Mouse (Mus musculus): ENCODE data around the gene Tmem175. TPM values are rescaled to one million over a fixed set of nuclear protein-coding genes. Genes with fewer than 3 reads are reported as not detected.

The Tmem175 gene
- polyA plus RNA-seq, 1 experiment from 2014 or later, result 27.2 TPM

GRCm38 (mm10) chr5:108670785-108671184 lies 41.2 kb downstream of the Tmem175 start:
- Histone ChIP-seq H3K36me3 (replicated peaks; ENCODE audit: control insufficient read depth, insufficient read depth) (0 out of 2 replicates have a peak, but pooled peaks cover 7% of the 10 kb centered on the region), H3K4me2 (replicated peaks) (no peak overlapping the region), H3K9ac (no peak overlapping the region), H3K4me1 (replicated peaks; ENCODE audit: control insufficient read depth, insufficient read depth, low read length) (0 out of 2 replicates have a peak, but pooled peaks cover 10% of the 10 kb centered on the region), H3K4me3 (replicated peaks; ENCODE audit: low read length) (no peak overlapping the region), H3K27ac (no peak overlapping the region), H3K9me3 (ENCODE audit: control insufficient read depth, low read length) (no peaks in the 10 kb centered on the region), H3K27me3 (ENCODE audit: control insufficient read depth, insufficient read depth, low read length) (no peaks in the 10 kb centered on the region)
- peak; percentile 45 for DNase-seq (ENCODE audit: low spot score)
- ATAC-seq (ENCODE audit: low FRiP score), result no peak

GRCm38 (mm10) chr5:108671757-108672156 lies 42.2 kb downstream of the Tmem175 start:
- WGBS, result 94% methylated on average over 12 of the region's 12 CpGs
- H3K36me3 ChIP-seq (replicated peaks; ENCODE audit: control insufficient read depth, insufficient read depth), result 0 out of 2 replicates have a peak, but pooled peaks cover 7% of the 10 kb centered on the region
- no peaks in the 10 kb centered on the region for H3K27me3 ChIP-seq (ENCODE audit: control insufficient read depth, insufficient read depth, low read length)
- peaks cover 12% of the 10 kb centered on the region for H3K4me1 ChIP-seq (replicated peaks; ENCODE audit: control insufficient read depth, insufficient read depth, low read length)
- no peak overlapping the region for H3K27ac ChIP-seq
- H3K9me3 ChIP-seq (ENCODE audit: control insufficient read depth, low read length), result no peaks in the 10 kb centered on the region
- no peak overlapping the region for H3K4me3 ChIP-seq (replicated peaks; ENCODE audit: low read length)
- DNase-seq (ENCODE audit: low spot score) (no peak), ATAC-seq (ENCODE audit: low FRiP score) (no peak)
- no peak overlapping the region for H3K4me2 ChIP-seq (replicated peaks)
- no peak overlapping the region for H3K9ac ChIP-seq

- 0 out of 2 replicates have a peak, but pooled peaks cover 7% of the 10 kb centered on the region for H3K36me3 ChIP-seq (replicated peaks; ENCODE audit: control insufficient read depth, insufficient read depth)
- ATAC-seq (ENCODE audit: low FRiP score) (no peak), DNase-seq (ENCODE audit: low spot score) (no peak)
- H3K27me3 ChIP-seq (ENCODE audit: control insufficient read depth, insufficient read depth, low read length), result no peaks in the 10 kb centered on the region
- WGBS, result 84% methylated on average over 2 of the region's 2 CpGs
- H3K4me2 ChIP-seq (replicated peaks), result no peak overlapping the region
- H3K4me1 ChIP-seq (replicated peaks; ENCODE audit: control insufficient read depth, insufficient read depth, low read length), result peaks cover 21% of the 10 kb centered on the region
- no peak overlapping the region for H3K27ac ChIP-seq
- H3K9ac ChIP-seq, result no peak overlapping the region
- H3K9me3 ChIP-seq (ENCODE audit: control insufficient read depth, low read length), result no peaks in the 10 kb centered on the region
- no peak overlapping the region for H3K4me3 ChIP-seq (replicated peaks; ENCODE audit: low read length)
Measured at GRCm38 (mm10) chr5:108674624-108675023, 45.1 kb downstream of the Tmem175 start.

- no peak within 1 kb of the TSS for H3K27ac ChIP-seq
- DNase-seq (ENCODE audit: low spot score), result no peak
- H3K4me3 ChIP-seq (replicated peaks; ENCODE audit: low read length), result no peak within 1 kb of the TSS
- H3K27me3 ChIP-seq (ENCODE audit: control insufficient read depth, insufficient read depth, low read length), result no peaks in the 10 kb centered on the region
- H3K9ac ChIP-seq, result no peak within 1 kb of the TSS
- WGBS, result 85% methylated on average over 9 of the region's 9 CpGs
- H3K4me1 ChIP-seq (replicated peaks; ENCODE audit: control insufficient read depth, insufficient read depth, low read length), result peaks cover 14% of the 10 kb centered on the region
- no peak for ATAC-seq (ENCODE audit: low FRiP score)
- H3K36me3 ChIP-seq (replicated peaks; ENCODE audit: control insufficient read depth, insufficient read depth), result 0 out of 2 replicates have a peak, but pooled peaks cover 7% of the 10 kb centered on the region
- no peaks in the 10 kb centered on the region for H3K9me3 ChIP-seq (ENCODE audit: control insufficient read depth, low read length)
- no peak within 1 kb of the TSS for H3K4me2 ChIP-seq (replicated peaks)
Measured at GRCm38 (mm10) chr5:108675251-108675816, 45.8 kb downstream of the Tmem175 start, which contains the start of gene Slc26a1. Slc26a1 (minus strand) TSS chr5:108675569.

- WGBS, result 16% methylated on average over 5 of the region's 5 CpGs
Measured at GRCm38 (mm10) chr5:108676772-108677498, 47.4 kb downstream of the Tmem175 start.

GRCm38 (mm10) chr5:108677605-108678295 lies 48.2 kb downstream of the Tmem175 start:
- peak; percentile 77 for DNase-seq (ENCODE audit: low spot score)
- Histone ChIP-seq H3K9me3 (ENCODE audit: control insufficient read depth, low read length) (no peaks in the 10 kb centered on the region), H3K9ac (peak overlapping the region; percentile 69), H3K27me3 (ENCODE audit: control insufficient read depth, insufficient read depth, low read length) (no peaks in the 10 kb centered on the region), H3K4me3 (replicated peaks; ENCODE audit: low read length) (peak overlapping the region; percentile 32), H3K4me1 (replicated peaks; ENCODE audit: control insufficient read depth, insufficient read depth, low read length) (peaks cover 14% of the 10 kb centered on the region), H3K4me2 (replicated peaks) (peak overlapping the region; percentile 64), H3K36me3 (replicated peaks; ENCODE audit: control insufficient read depth, insufficient read depth) (no peaks in the 10 kb centered on the region), H3K27ac (peak overlapping the region; percentile 92)
- ATAC-seq (ENCODE audit: low FRiP score), result peak; percentile 89
- WGBS, result 4% methylated on average over 25 of the region's 25 CpGs

More at GRCm38 (mm10) chr5:108676772-108677498, 47.4 kb downstream of the Tmem175 start:
- Histone ChIP-seq H3K4me2 (replicated peaks) (peak overlapping the region; percentile 64), H3K36me3 (replicated peaks; ENCODE audit: control insufficient read depth, insufficient read depth) (no peaks in the 10 kb centered on the region), H3K4me1 (replicated peaks; ENCODE audit: control insufficient read depth, insufficient read depth, low read length) (peaks cover 14% of the 10 kb centered on the region), H3K9me3 (ENCODE audit: control insufficient read depth, low read length) (no peaks in the 10 kb centered on the region), H3K9ac (peak overlapping the region; percentile 69), H3K27me3 (ENCODE audit: control insufficient read depth, insufficient read depth, low read length) (no peaks in the 10 kb centered on the region), H3K27ac (peak overlapping the region; percentile 92), H3K4me3 (replicated peaks; ENCODE audit: low read length) (peak overlapping the region; percentile 32)
- DNase-seq (ENCODE audit: low spot score), result peak; percentile 47
- ATAC-seq (ENCODE audit: low FRiP score), result peak; percentile 63

GRCm38 (mm10) chr5:108678296-108678854 lies 48.8 kb downstream of the Tmem175 start:
- Histone ChIP-seq H3K4me1 (replicated peaks; ENCODE audit: control insufficient read depth, insufficient read depth, low read length) (peaks cover 14% of the 10 kb centered on the region), H3K4me3 (replicated peaks; ENCODE audit: low read length) (no peak overlapping the region), H3K9ac (no peak overlapping the region), H3K4me2 (replicated peaks) (no peak overlapping the region), H3K27me3 (ENCODE audit: control insufficient read depth, insufficient read depth, low read length) (no peaks in the 10 kb centered on the region), H3K9me3 (ENCODE audit: control insufficient read depth, low read length) (no peaks in the 10 kb centered on the region), H3K27ac (no peak overlapping the region), H3K36me3 (replicated peaks; ENCODE audit: control insufficient read depth, insufficient read depth) (no peaks in the 10 kb centered on the region)
- DNase-seq (ENCODE audit: low spot score) (no peak), ATAC-seq (ENCODE audit: low FRiP score) (no peak)
- 92% methylated on average over 6 of the region's 6 CpGs for WGBS

- Histone ChIP-seq H3K27ac (no peak overlapping the region), H3K27me3 (ENCODE audit: control insufficient read depth, insufficient read depth, low read length) (no peaks in the 10 kb centered on the region), H3K9me3 (ENCODE audit: control insufficient read depth, low read length) (no peaks in the 10 kb centered on the region), H3K36me3 (replicated peaks; ENCODE audit: control insufficient read depth, insufficient read depth) (no peaks in the 10 kb centered on the region), H3K9ac (no peak overlapping the region), H3K4me3 (replicated peaks; ENCODE audit: low read length) (no peak overlapping the region), H3K4me2 (replicated peaks) (no peak overlapping the region), H3K4me1 (replicated peaks; ENCODE audit: control insufficient read depth, insufficient read depth, low read length) (peaks cover 14% of the 10 kb centered on the region)
- 48% methylated on average over 3 of the region's 3 CpGs for WGBS
- ATAC-seq (ENCODE audit: low FRiP score), result no peak
- no peak for DNase-seq (ENCODE audit: low spot score)
Measured at GRCm38 (mm10) chr5:108679909-108680308, 50.3 kb downstream of the Tmem175 start.

- DNase-seq (ENCODE audit: low spot score), result no peak
- Histone ChIP-seq H3K27me3 (ENCODE audit: control insufficient read depth, insufficient read depth, low read length) (no peaks in the 10 kb centered on the region), H3K9me3 (ENCODE audit: control insufficient read depth, low read length) (no peaks in the 10 kb centered on the region), H3K9ac (no peak overlapping the region), H3K36me3 (replicated peaks; ENCODE audit: control insufficient read depth, insufficient read depth) (no peaks in the 10 kb centered on the region), H3K4me2 (replicated peaks) (no peak overlapping the region), H3K27ac (no peak overlapping the region), H3K4me1 (replicated peaks; ENCODE audit: control insufficient read depth, insufficient read depth, low read length) (peaks cover 14% of the 10 kb centered on the region), H3K4me3 (replicated peaks; ENCODE audit: low read length) (no peak overlapping the region)
- 88% methylated on average over 6 of the region's 6 CpGs for WGBS
- no peak for ATAC-seq (ENCODE audit: low FRiP score)
Measured at GRCm38 (mm10) chr5:108680871-108681270, 51.3 kb downstream of the Tmem175 start.

Measured in hindbrain, embryonic 14.5 days (tissue).